Mouse (Mus musculus) liver, adult 2 months (tissue): Measurements from ENCODE around the gene Plac9b. TPM values are rescaled to one million over a fixed set of nuclear protein-coding genes. Genes with fewer than 3 reads are reported as not detected.
"Not testable (repeated sequence)": the region's sequence is repeated elsewhere in the genome, so short reads cannot be mapped to it uniquely, and the experiment has no call there.

Experiments used
- DNase-seq: peaks from one replicate; pipeline ENCODE4 v3.0.0-alpha.2; 2011; ENCODE audit warnings: low read depth, low spot score; ENCODE audit errors: extremely low read depth
- H3K27ac ChIP-seq: fragments of 200-500 bp; replicated peaks from 2 replicates; pipeline ENCODE4 v1.5.1; 2012; ENCODE audit warnings: low read depth, mild to moderate bottlenecking, control low read depth, inconsistent platforms, low read length; ENCODE audit not compliant: insufficient read depth
- H3K27me3 ChIP-seq: fragments of 200-500 bp; 2 replicates; pipeline ENCODE4 v1.6.1; 2012; ENCODE audit warnings: mild to moderate bottlenecking, moderate library complexity, low read length, inconsistent platforms; ENCODE audit not compliant: control insufficient read depth, insufficient read depth
- H3K36me3 ChIP-seq: fragments of 200-500 bp; 2 replicates; pipeline ENCODE4 v1.6.1; 2012; ENCODE audit warnings: low read length, inconsistent platforms; ENCODE audit not compliant: control insufficient read depth, insufficient read depth
- H3K4me1 ChIP-seq: fragments of 200-500 bp; 2 replicates; pipeline ENCODE4 v1.6.1; 2011; ENCODE audit warnings: low read length; ENCODE audit not compliant: control insufficient read depth, insufficient read depth
- H3K4me3 ChIP-seq: fragments of 200-500 bp; 2 replicates; pipeline ENCODE4 v1.5.1; 2011; ENCODE audit warnings: low read depth, mild to moderate bottlenecking, control low read depth, low read length, moderate library complexity; ENCODE audit not compliant: insufficient read depth
- H3K79me2 ChIP-seq: fragments of 200-500 bp; 2 replicates; pipeline ENCODE4 v1.6.1; 2012; ENCODE audit warnings: inconsistent platforms, mild to moderate bottlenecking, low read length, moderate library complexity; ENCODE audit not compliant: control insufficient read depth, insufficient read depth
- H3K9ac ChIP-seq: fragments of 200-500 bp; 2 replicates; pipeline ENCODE4 v1.6.1; 2012; ENCODE audit warnings: low read depth, mild to moderate bottlenecking, control low read depth, inconsistent platforms, low read length
- WGBS: fragments of 180-500 bp; shearing (Covaris S2); methylation state at CpG from one replicate; pipeline ENCODE4 v1.1.7; 2018; 5-methylcytosine and 5-hydroxymethylcytosine counted together
- polyA plus RNA-seq: library from polyadenylated mRNA; depleted of rRNA; stranded (reverse); fragments of >200 nt; gene quantifications from 2 replicates; pipeline ENCODE4 v1.2.3, GENCODE M21; 2012; rRNA removed
- total RNA-seq: library from RNA; depleted of rRNA; stranded (reverse); fragments of >200 nt; gene quantifications from 2 replicates; pipeline ENCODE4 v1.2.3, GENCODE M21; 2014; rRNA removed

The Plac9b gene
- total RNA-seq: not detected in 2 replicates
- polyA plus RNA-seq: 6.0 and 7.2 TPM in 2 replicates

- not testable (repeated sequence) for H3K4me1 ChIP-seq, H3K9ac ChIP-seq, H3K27ac ChIP-seq, H3K27me3 ChIP-seq, H3K79me2 ChIP-seq, H3K4me3 ChIP-seq, DNase-seq, H3K36me3 ChIP-seq
- WGBS: no CpG with 5 or more reads among the region's 10 CpGs
These were observed at the start of gene Plac9b for GRCm38 (mm10) chr14:26182380-26182779. Gene Plac9b (minus strand): TSS chr14:26182480.

DNA sequence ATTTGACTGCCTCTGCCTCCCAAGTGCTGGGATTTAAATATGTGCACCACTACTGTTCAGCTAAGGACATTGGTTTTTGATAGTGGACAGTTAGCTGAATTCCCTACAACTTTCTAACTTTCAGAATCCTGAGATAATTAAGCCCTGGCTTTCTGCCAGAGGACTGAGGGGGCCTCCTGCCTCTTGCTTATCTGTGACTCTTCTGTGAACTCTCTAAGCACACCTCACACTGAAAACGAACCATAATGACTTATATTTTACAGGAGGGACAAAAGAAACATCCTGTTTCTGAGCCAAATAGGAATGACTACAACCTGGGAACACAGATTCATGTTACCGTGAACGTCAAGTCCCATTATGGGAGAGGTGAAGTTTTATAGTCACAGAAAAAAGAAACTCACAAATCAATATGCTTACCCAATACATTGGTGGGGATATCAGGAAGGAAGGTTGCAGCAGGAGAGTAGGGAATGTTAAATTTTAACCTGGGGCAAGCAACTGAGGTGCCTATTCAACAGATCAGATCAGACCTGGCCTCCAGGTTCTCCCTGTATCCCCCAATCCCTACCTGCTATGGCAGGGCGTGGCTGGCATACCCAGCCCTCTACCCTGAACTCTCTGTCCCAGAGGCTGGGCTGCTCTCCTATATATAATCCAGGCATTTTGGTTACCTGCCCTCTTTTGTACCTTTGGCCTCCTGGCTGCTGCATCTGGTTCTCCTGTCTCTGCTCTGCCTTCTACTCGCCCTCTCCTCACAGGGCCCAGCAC is 34.1 kb upstream of the Plac9b start:
- H3K4me3 ChIP-seq, H3K4me1 ChIP-seq, H3K9ac ChIP-seq, H3K27me3 ChIP-seq, H3K79me2 ChIP-seq, DNase-seq, H3K27ac ChIP-seq, H3K36me3 ChIP-seq: not testable (repeated sequence)
- no CpG with 5 or more reads among the region's 5 CpGs for WGBS

GRCm38 (mm10) chr14:26206926-26207247 is 24.6 kb upstream of the Plac9b start, which contains the start of gene Tmem254b:
Gene Tmem254b (minus strand): TSS chr14:26207041.
- not testable (repeated sequence) for H3K4me3 ChIP-seq, H3K36me3 ChIP-seq, H3K27me3 ChIP-seq, H3K79me2 ChIP-seq, H3K4me1 ChIP-seq, H3K9ac ChIP-seq, DNase-seq, H3K27ac ChIP-seq
- no CpG with 5 or more reads among the region's 10 CpGs for WGBS

DNA sequence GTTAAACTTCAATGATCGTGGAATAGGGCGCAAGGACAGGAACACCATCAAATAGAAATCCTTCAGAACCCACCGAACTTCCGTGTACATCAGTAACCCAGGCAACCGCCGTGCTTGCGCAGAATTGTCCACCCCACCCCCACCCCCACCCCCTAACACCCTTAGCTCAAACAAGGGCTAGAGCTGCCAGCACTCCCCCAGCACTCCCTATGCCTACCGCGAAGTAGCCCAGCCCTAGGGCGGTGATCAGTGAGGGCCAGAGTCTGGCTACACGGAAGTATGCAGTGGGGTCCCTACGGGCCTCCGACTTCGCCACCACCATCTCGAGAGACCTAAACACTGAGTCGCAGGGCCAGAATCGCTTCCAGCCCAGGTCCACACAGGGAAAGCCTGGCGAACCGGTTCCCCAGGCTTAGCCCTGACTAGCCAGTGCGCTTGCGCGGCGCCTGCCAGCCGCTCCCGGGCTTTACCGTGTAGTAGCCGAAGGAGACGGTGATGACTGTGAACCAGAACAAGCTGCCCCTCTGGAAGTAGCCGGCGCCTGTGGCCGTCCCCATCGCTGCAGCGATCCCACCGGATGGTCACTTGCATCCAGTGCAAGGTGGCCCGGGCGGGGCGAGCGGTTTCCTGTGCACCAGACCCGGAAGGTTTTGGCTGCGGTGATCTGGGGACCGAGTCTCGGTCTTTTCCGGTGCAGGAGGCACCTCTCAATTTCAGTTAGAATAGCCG is 24.1 kb upstream of the Plac9b start:
- not testable (repeated sequence) for H3K4me3 ChIP-seq, H3K9ac ChIP-seq, DNase-seq, H3K4me1 ChIP-seq, H3K79me2 ChIP-seq, H3K27me3 ChIP-seq, H3K36me3 ChIP-seq, H3K27ac ChIP-seq
- no CpG with 5 or more reads among the region's 44 CpGs for WGBS

DNA sequence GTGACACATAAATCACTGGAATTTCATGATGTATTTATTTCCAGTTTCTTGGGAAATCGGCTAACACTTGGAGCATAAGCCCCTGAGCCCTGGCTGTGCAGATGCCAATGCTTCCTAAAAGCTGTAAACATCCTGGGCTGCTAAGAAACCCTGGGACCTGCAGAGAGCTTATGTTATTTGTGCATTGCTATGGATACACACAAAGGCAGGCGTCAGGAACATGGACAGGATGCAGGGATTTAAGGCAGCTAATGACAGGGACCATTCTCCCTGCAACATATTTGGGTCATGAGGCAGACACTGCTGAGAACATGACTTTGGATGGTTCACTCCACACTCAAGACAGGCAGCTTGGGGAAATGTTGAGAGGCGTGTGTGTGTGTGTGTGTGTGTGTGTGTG is 15.6 kb upstream of the Plac9b start:
- no CpG with 5 or more reads among the region's 3 CpGs for WGBS
- not testable (repeated sequence) for H3K9ac ChIP-seq, H3K79me2 ChIP-seq, DNase-seq, H3K4me1 ChIP-seq, H3K27ac ChIP-seq, H3K36me3 ChIP-seq, H3K4me3 ChIP-seq, H3K27me3 ChIP-seq

GRCm38 (mm10) chr14:26188361-26188760 is 6.1 kb upstream of the Plac9b start:
- H3K79me2 ChIP-seq, H3K4me1 ChIP-seq, H3K27me3 ChIP-seq, H3K36me3 ChIP-seq, H3K27ac ChIP-seq, H3K9ac ChIP-seq, H3K4me3 ChIP-seq, DNase-seq: not testable (repeated sequence)
- WGBS: no CpG with 5 or more reads among the region's 8 CpGs

DNA sequence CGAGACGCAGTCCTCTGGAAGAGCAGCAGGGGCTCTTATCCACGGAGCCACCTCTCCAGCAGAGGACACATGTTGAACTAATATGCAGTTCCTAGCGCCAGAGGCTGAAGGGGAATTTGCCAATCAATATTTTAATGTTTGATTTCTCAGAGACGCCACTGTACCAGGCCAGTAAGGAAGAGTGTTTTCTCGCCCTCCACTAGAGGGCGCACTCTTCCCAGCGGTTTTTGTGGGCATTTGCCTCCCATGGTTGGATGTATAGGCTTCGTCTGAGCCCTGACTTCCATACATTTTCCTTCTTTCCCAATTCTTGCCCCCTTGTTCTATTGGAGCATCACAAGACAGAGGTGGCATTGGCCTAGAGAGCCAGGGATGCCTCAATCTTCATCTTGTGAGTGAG is 4.4 kb upstream of the Plac9b start:
- not testable (repeated sequence) for H3K36me3 ChIP-seq, H3K79me2 ChIP-seq, DNase-seq, H3K4me3 ChIP-seq, H3K27ac ChIP-seq, H3K27me3 ChIP-seq, H3K4me1 ChIP-seq, H3K9ac ChIP-seq
- no CpG with 5 or more reads among the region's 9 CpGs for WGBS

GRCm38 (mm10) chr14:26181660-26182059 is 620 bp downstream of the Plac9b start:
- H3K4me3 ChIP-seq, H3K9ac ChIP-seq, H3K79me2 ChIP-seq, H3K4me1 ChIP-seq, H3K27ac ChIP-seq, H3K27me3 ChIP-seq, DNase-seq, H3K36me3 ChIP-seq: not testable (repeated sequence)
- WGBS: no CpG with 5 or more reads among the region's 10 CpGs

- no CpG with 5 or more reads among the region's 6 CpGs for WGBS
- H3K79me2 ChIP-seq, H3K36me3 ChIP-seq, DNase-seq, H3K4me1 ChIP-seq, H3K27me3 ChIP-seq, H3K9ac ChIP-seq, H3K4me3 ChIP-seq, H3K27ac ChIP-seq: not testable (repeated sequence)
These were observed 7.3 kb downstream of the Plac9b start for GRCm38 (mm10) chr14:26175028-26175427.
